Mouse (Mus musculus): ENCODE data around the gene Prol1. TPM values are rescaled to one million over a fixed set of nuclear protein-coding genes. Genes with fewer than 3 reads are reported as not detected.
"Not testable (repeated sequence)": the region's sequence is repeated elsewhere in the genome, so short reads cannot be mapped to it uniquely, and the experiment has no call there.

Prol1 gene
- not detected for total RNA-seq (2021)

DNA sequence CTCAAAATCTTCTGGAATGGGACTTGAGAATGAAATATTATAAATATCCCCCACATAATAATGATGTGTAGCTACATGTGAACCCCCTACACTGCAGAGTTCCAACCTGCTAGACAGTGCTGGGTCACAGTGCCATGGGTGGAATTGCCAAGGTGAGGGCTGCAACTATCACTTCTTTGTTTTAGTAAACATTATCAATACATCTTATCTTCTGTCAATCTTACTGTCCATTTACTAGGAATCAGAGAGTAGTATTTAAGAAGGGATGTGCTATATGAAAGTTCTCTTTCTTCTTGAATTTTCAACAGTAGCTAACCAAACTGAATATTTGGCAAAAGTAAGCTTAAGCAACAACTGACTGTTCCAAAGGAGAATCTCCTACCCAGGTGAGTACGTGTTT is at the start of gene Prol1:
TSS of gene Prol1 (plus strand) at position 301 of the 400 bp plus-strand sequence.
- no peak for DNase-seq (ENCODE audit: extremely low spot score in 1 of 2, low spot score in 1 of 2)

DNA sequence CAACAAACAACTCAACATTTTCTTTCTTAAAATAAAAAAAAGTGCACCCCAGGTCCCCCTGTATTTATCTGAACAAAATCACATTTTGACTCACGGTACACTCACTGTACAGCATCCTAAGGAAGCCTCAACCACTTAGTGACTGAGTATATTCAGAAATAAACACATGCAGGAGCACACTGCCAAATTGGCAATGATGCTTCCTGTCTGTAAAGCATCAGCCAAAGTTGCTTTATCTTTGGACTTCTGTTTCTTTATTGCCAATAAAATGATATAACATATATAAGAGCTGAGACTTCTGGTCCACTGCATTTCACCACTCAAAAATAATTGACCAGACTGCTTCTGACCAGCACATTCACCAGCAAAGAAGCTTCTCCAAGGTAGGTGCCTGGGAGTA is 48.5 kb upstream of the Prol1 start, which contains the start of gene Gm7714:
TSS of gene Gm7714 (plus strand) at position 301 of the 400 bp plus-strand sequence.
- DNase-seq (ENCODE audit: extremely low spot score in 1 of 2, low spot score in 1 of 2) = no peak

DNA sequence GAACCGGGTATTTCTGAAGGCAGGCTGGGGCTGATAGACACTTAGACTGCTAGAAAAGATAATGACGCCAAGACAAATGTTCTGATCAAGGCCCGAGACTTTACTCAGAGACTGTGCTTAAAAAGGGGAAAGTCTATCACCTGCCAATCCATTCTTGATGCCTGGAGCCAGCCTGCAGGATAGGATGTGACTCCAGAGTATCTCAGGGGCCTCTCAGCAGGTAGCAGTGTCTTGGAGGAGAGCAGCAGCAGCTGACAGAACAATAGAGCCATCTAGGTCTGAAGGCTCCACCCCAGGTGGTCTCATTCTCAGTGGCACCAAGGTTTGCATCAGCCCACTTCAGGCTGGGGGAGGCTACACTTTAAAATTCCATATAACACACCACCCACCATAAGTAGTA is 5.8 kb upstream of the Prol1 start:
- not testable (repeated sequence) for DNase-seq (ENCODE audit: extremely low spot score in 1 of 2, low spot score in 1 of 2)

DNA sequence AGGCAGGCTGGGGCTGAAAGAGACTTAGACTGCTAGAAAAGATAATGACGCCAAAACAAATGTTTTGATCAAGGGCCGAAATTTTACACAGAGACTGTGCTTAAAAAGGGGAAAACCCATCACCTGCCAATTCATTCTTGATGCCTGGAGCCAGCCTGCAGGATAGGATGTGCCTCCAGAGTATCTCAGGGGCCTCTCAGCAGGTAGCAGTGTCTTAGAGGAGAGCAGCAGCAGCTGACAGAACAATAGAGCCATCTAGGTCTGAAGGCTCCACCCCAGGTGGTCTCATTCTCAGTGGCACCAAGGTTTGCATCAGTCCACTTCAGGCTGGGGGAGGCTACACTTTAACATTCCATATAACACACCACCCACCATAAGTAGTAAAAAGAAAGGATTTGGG is 31.4 kb downstream of the Prol1 start:
- not testable (repeated sequence) for DNase-seq (ENCODE audit: extremely low spot score in 1 of 2, low spot score in 1 of 2)

DNA sequence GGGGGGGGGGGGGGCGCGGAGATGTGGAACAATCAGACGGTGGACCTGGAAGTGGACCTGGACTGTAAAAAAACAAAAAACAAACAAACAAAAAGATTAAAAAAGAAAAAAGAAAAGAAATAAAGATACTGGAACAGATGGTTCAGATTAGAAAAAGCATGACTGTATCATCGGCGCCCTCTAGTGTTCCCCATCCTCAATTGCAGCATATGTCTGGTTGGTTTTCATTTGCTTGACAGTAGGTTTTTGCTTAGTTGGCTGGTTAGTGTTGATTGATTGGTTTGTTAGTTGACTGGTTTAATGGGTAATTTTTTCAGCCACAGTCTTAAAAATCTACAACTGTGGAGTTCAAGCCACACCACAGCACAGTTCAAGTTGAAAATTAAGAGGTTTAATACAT is 47.7 kb downstream of the Prol1 start:
- peak; percentile 17 to 57 for DNase-seq (ENCODE audit: extremely low spot score in 1 of 2, low spot score in 1 of 2)

DNA sequence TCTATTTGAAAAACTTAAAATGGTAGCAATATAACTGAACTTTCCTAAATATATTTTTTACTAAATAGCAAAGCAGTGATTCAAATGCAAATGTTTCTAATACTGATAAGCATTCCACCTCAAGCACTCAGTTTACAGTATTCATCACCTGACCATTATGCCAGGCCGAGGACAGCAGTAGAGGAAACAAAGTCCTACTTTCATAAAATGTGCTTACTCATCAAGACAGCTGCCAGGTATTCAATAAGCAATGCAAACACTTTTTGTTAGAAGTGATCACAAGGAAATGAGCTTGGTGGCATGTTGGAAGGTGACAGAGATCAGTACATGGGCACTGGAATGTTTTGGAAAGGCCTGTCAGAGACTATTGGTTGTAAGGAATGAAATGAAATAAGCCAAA is 49.8 kb downstream of the Prol1 start:
- no peak for DNase-seq (ENCODE audit: extremely low spot score in 1 of 2, low spot score in 1 of 2)

DNA sequence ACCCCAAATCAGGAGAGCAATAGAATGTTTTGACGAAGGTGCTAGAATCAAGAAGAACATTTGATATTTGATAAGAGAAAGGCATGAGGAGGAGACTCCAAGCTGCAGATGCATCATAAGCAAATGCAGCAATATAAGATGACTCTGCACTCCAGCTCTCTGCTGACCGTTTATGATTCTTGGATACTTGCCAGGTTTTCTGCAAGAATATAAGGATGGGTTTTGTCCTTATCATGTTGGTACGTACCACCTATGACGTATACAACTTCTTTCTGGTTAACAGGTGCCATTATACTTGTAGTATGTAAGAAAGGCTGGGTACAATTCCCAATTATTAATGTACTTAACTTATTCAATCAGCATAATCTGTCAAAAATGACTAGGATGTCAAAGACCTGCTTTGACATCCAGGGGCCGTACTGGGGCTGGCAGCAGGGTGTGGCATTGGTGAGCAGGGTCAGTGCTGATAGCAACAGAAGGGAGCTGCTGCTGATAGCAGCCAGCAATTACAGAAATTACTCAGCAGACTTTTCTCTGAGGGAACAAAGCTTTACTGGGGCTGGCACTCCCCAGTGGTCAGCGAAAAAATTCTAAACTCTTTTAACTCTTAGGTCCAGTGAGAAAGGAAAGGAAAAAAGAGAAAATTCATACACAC is 53.6 kb downstream of the Prol1 start:
- no peak for DNase-seq (ENCODE audit: extremely low spot score in 1 of 2, low spot score in 1 of 2)

DNA sequence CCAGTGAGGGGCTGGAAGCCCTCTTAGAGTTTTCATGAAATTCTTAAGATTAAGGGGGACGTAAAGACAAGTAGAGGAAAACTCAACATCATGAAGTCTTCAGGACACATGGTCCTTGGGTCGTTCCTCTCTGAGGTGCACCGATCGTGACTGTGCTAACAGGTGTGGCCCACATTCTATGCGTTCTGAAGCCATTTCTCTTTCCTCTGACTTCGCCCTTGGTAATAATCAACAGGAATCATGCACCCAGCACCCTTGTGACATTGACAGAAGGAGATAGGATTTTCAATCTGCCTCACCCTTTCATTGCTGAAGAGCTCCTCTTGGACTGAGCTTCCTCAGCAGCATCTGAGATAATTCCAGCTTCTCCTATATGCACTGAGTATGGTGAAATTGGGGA is 55.5 kb downstream of the Prol1 start:
- no peak for DNase-seq (ENCODE audit: extremely low spot score in 1 of 2, low spot score in 1 of 2)

DNA sequence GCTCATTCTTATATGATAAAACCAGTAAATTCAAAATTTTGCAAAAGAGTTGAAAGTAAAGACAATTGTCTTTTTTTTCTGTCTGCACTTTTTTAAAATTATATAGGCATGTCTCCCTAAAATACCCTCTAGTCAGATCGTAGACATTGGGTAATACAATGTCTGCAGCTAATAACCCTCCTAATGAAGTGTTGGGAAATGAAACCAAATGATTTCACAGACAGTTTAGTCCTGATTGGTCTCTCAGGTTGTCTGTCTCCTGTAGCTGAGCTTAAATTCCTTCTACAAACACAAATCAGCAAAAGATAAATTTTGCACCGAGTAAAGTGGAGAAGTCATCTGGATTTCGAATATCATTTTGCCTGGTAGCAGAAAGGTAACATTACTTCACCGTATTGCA is 58.7 kb downstream of the Prol1 start, which contains the start of gene Amtn:
TSS of gene Amtn (plus strand) at position 301 of the 400 bp plus-strand sequence.
- no peak for DNase-seq (ENCODE audit: extremely low spot score in 1 of 2, low spot score in 1 of 2)

Other genes with a start within 250 kb of the Prol1 start
- not detected for gene Smr2, start 230.8 kb upstream of the Prol1 start, total RNA-seq (2021)
- not detected for gene Gm11116, start 205.8 kb upstream of the Prol1 start, total RNA-seq (2021)
- gene Gm11115, start 163.2 kb upstream of the Prol1 start, total RNA-seq (2021) = not detected
- not detected for gene Gm7714, start 48.4 kb upstream of the Prol1 start, total RNA-seq (2021)
- not detected for gene Amtn, start 58.8 kb downstream of the Prol1 start, total RNA-seq (2021)
- gene Ambn, start 138.7 kb downstream of the Prol1 start, total RNA-seq (2021) = not detected
- gene Enam, start 170.7 kb downstream of the Prol1 start, total RNA-seq (2021) = not detected
- under 1 TPM in 1 of 2 experiments, not detected in 1; 0.26 TPM for gene Jchain, start 210.6 kb downstream of the Prol1 start, total RNA-seq (2021)
- gene Utp3, start 237.2 kb downstream of the Prol1 start, total RNA-seq (2021) = 10 to 100 TPM; 24.8 to 26.3 TPM
- gene Rufy3, start 247.7 kb downstream of the Prol1 start, total RNA-seq (2021) = 100 to 1,000 TPM; 158 to 162 TPM